Comparison of ENCODE assay signal across 30 mouse cellular contexts in genomic region chr10:21349449-21349848, GRCm38 (mm10). TPM values are rescaled to one million over a fixed set of nuclear protein-coding genes. Genes with fewer than 3 reads are reported as not detected.
"Had no signal": no experiment of that assay in that cellular context is flagged by ENCODE, and none has a peak within 500 bp of the region (broad histone marks: within the 10 kb centered on the region; RNA-seq: fewer than 3 reads in every experiment).

No protein-coding gene starts in this region.

- DNase-seq: forebrain, postnatal 0 days; gastrocnemius, adult 2 months; gastrocnemius, postnatal 10 days; gastrocnemius, postnatal 25 days; heart, postnatal 10 days; heart, postnatal 4 days; kidney, adult 18-20 months; kidney, adult 8-10 months; kidney, postnatal 10 days; kidney, postnatal 25 days; kidney, postnatal 4 days; left cerebral cortex, postnatal 4 days had no signal

- H3K27ac ChIP-seq: gastrocnemius, adult 2 months; heart, embryonic 10.5 days; hindbrain, embryonic 10.5 days; hindbrain, embryonic 12.5 days; hindbrain, embryonic 14.5 days; intestine, embryonic 15.5 days; layer of hippocampus, adult 2 months; limb, embryonic 13.5 days; limb, embryonic 15.5 days had no signal

- H3K4me2 ChIP-seq: heart, embryonic 12.5 days; hindbrain, embryonic 12.5 days; hindbrain, embryonic 14.5 days; intestine, embryonic 15.5 days; limb, embryonic 13.5 days; limb, embryonic 15.5 days had no signal

- H3K9ac ChIP-seq: forebrain, postnatal 0 days; heart, embryonic 12.5 days; hindbrain, embryonic 12.5 days; hindbrain, embryonic 14.5 days; intestine, embryonic 15.5 days; limb, embryonic 13.5 days; limb, embryonic 15.5 days had no signal

- H3K4me1 ChIP-seq: heart, embryonic 10.5 days; heart, embryonic 12.5 days; hindbrain, embryonic 10.5 days; hindbrain, embryonic 12.5 days; intestine, embryonic 15.5 days; limb, embryonic 13.5 days; limb, embryonic 15.5 days had no signal

- H3K9me3 ChIP-seq: heart, embryonic 10.5 days; heart, embryonic 12.5 days; hindbrain, embryonic 10.5 days; hindbrain, embryonic 12.5 days; intestine, embryonic 15.5 days; limb, embryonic 13.5 days; limb, embryonic 15.5 days had no signal

- ATAC-seq: forebrain, postnatal 0 days; hindbrain, embryonic 16.5 days; inflammation-experienced regulatory T-cells, adult 6 months; intestine, embryonic 15.5 days; intestine, postnatal 0 days had no signal

- H3K4me3 ChIP-seq: gastrocnemius, adult 2 months; heart, embryonic 10.5 days; heart, embryonic 12.5 days; hindbrain, embryonic 10.5 days; hindbrain, embryonic 12.5 days; intestine, embryonic 15.5 days; layer of hippocampus, adult 2 months; limb, embryonic 13.5 days; limb, embryonic 15.5 days had no signal

- H3K27me3 ChIP-seq: heart, embryonic 12.5 days; hindbrain, embryonic 12.5 days; intestine, embryonic 15.5 days; limb, embryonic 13.5 days; limb, embryonic 15.5 days had no signal

RNA-seq across cellular contexts. Expression of gene Aldh8a1, which starts 27.6 kb away (rescaled TPM):
- total RNA-seq: gastrocnemius, adult 2 months; gastrocnemius, postnatal 25 days; granulocyte monocyte progenitor cell, adult 5-6 weeks; heart, adult 8-10 months; heart, postnatal 10 days; heart, postnatal 25 days; heart, postnatal 4 days; left cerebral cortex, postnatal 10 days; left cerebral cortex, postnatal 4 days had no signal
- polyA plus RNA-seq: forebrain, postnatal 0 days; heart, embryonic 14.5 days; hindbrain, embryonic 14.5 days; inflammation-experienced regulatory T-cells, adult 6 months; intestine, postnatal 0 days; limb, embryonic 11.5 days; limb, embryonic 15.5 days had no signal
